Mouse (Mus musculus) testis, adult 2 months (tissue): ENCODE results near the gene Trir.

ENCODE experiments used
- CTCF ChIP-seq: fragments of 200-500 bp; IDR thresholded peaks from 2 replicates; pipeline ENCODE4 v1.5.1; 2012; ENCODE audit warnings: low read depth, mild to moderate bottlenecking, inconsistent platforms, low read length, moderate library complexity; ENCODE audit not compliant: control insufficient read depth, insufficient read depth, insufficient replicate concordance
- POLR2A ChIP-seq: fragments of 200-500 bp; IDR thresholded peaks from 2 replicates; pipeline ENCODE4 v1.6.1; 2012; ENCODE audit warnings: low read depth, mild to moderate bottlenecking, inconsistent platforms, low read length, moderate library complexity; ENCODE audit not compliant: control insufficient read depth

GRCm38 (mm10) chr8:85036718-85037365 lies 10.2 kb downstream of the Trir start, which contains the start of gene Tnpo2:
- TF ChIP-seq POLR2A (peak; percentile 61), CTCF (no peak)
